Mouse (Mus musculus) E14TG2a.4 (cell line): ENCODE measurements around the gene Olfr222.

Experiments used
- H3K27me3 ChIP-seq: 2 replicates; pipeline ENCODE4 v1.6.1; 2014; ENCODE audit warnings: low read length, control low read depth; ENCODE audit not compliant: insufficient read depth
- H3K36me3 ChIP-seq: 2 replicates; pipeline ENCODE4 v1.6.1; 2014; ENCODE audit warnings: low read length, control low read depth; ENCODE audit not compliant: insufficient read depth
- H3K4me1 ChIP-seq: replicated peaks from 2 replicates; pipeline ENCODE4 v1.6.1; 2014; ENCODE audit warnings: low read depth, low read length, control low read depth
- H3K4me3 ChIP-seq: replicated peaks from 2 replicates; pipeline ENCODE4 v1.5.1; 2014; ENCODE audit warnings: mild to moderate bottlenecking, low read length
- H3K9me3 ChIP-seq: 2 replicates; pipeline ENCODE4 v1.6.1; 2014; ENCODE audit warnings: low read length, control low read depth
- CTCF ChIP-seq: conservative IDR thresholded peaks from 2 replicates; pipeline ENCODE4 v1.5.1; 2014; ENCODE audit warnings: low read length
- NANOG ChIP-seq: IDR thresholded peaks from 2 replicates; pipeline ENCODE4 v1.6.1; 2014; ENCODE audit warnings: borderline replicate concordance, low read length, mixed read lengths
- POU5F1 ChIP-seq: IDR thresholded peaks from 2 replicates; pipeline ENCODE4 v1.6.1; 2014; ENCODE audit warnings: low read length, borderline replicate concordance

Gene Olfr222

GRCm38 (mm10) chr11:59560906-59561305 lies 15.1 kb downstream of the Olfr222 start:
- H3K9me3 ChIP-seq, result peaks cover 9% of the 10 kb centered on the region
- H3K27me3 ChIP-seq, result peaks cover 9% of the 10 kb centered on the region
- TF ChIP-seq NANOG (no peak), POU5F1 (no peak), CTCF (no peak)
- no peaks in the 10 kb centered on the region for H3K36me3 ChIP-seq
- peaks cover 34% of the 10 kb centered on the region for H3K4me1 ChIP-seq
- H3K4me3 ChIP-seq, result no peak overlapping the region

- H3K4me3 ChIP-seq, result no peak overlapping the region
- TF ChIP-seq CTCF (no peak), POU5F1 (no peak), NANOG (no peak)
- peaks cover 6% of the 10 kb centered on the region; the same call in 1 of the 2 replicates for H3K4me1 ChIP-seq
- H3K36me3 ChIP-seq, result no peaks in the 10 kb centered on the region
- peaks cover 11% of the 10 kb centered on the region for H3K27me3 ChIP-seq
- H3K9me3 ChIP-seq, result no peaks in the 10 kb centered on the region
Measured at GRCm38 (mm10) chr11:59554535-59554934, 21.5 kb downstream of the Olfr222 start.

GRCm38 (mm10) chr11:59554127-59554526 lies 21.9 kb downstream of the Olfr222 start:
- H3K27me3 ChIP-seq, result peaks cover 15% of the 10 kb centered on the region
- TF ChIP-seq NANOG, result no peak

GRCm38 (mm10) chr11:59544005-59544404 lies 32.0 kb downstream of the Olfr222 start:
- peaks cover 8% of the 10 kb centered on the region for H3K4me1 ChIP-seq
- TF ChIP-seq CTCF (no peak), POU5F1 (no peak), NANOG (no peak)
- peaks cover 16% of the 10 kb centered on the region for H3K27me3 ChIP-seq
- H3K4me3 ChIP-seq, result no peak overlapping the region
- peaks cover 3% of the 10 kb centered on the region; the same call in 1 of the 2 replicates for H3K9me3 ChIP-seq
- H3K36me3 ChIP-seq, result no peaks in the 10 kb centered on the region

More at GRCm38 (mm10) chr11:59554127-59554526, 21.9 kb downstream of the Olfr222 start:
- Histone ChIP-seq H3K9me3 (no peaks in the 10 kb centered on the region), H3K4me3 (no peak overlapping the region), H3K36me3 (no peaks in the 10 kb centered on the region), H3K4me1 (peaks cover 6% of the 10 kb centered on the region; the same call in 1 of the 2 replicates)

- Histone ChIP-seq H3K4me1 (peaks cover 11% of the 10 kb centered on the region), H3K27me3 (peaks cover 10% of the 10 kb centered on the region), H3K36me3 (no peaks in the 10 kb centered on the region), H3K9me3 (peaks cover 4% of the 10 kb centered on the region; the same call in 1 of the 2 replicates), H3K4me3 (no peak overlapping the region)
- TF ChIP-seq CTCF, result no peak
- TF ChIP-seq NANOG, result no peak
- TF ChIP-seq POU5F1, result no peak
Measured at GRCm38 (mm10) chr11:59543376-59543775, 32.7 kb downstream of the Olfr222 start.

GRCm38 (mm10) chr11:59542442-59542841 lies 33.6 kb downstream of the Olfr222 start:
- peaks cover 21% of the 10 kb centered on the region for H3K4me1 ChIP-seq
- peaks cover 3% of the 10 kb centered on the region; the same call in 1 of the 2 replicates for H3K27me3 ChIP-seq
- H3K36me3 ChIP-seq, result no peaks in the 10 kb centered on the region
- H3K9me3 ChIP-seq, result peaks cover 4% of the 10 kb centered on the region; the same call in 1 of the 2 replicates
- TF ChIP-seq NANOG (no peak), CTCF (no peak), POU5F1 (no peak)
- no peak overlapping the region for H3K4me3 ChIP-seq

- peaks cover 3% of the 10 kb centered on the region; the same call in 1 of the 2 replicates for H3K27me3 ChIP-seq
- peaks cover 4% of the 10 kb centered on the region; the same call in 1 of the 2 replicates for H3K9me3 ChIP-seq
- TF ChIP-seq POU5F1 (no peak), CTCF (no peak), NANOG (no peak)
- H3K4me3 ChIP-seq, result no peak within 1 kb of the TSS
- H3K36me3 ChIP-seq, result no peaks in the 10 kb centered on the region
- peaks cover 22% of the 10 kb centered on the region for H3K4me1 ChIP-seq
Measured at GRCm38 (mm10) chr11:59541324-59541723, 34.7 kb downstream of the Olfr222 start, which contains the start of gene Nlrp3. Gene Nlrp3 (plus strand): TSS chr11:59541568.

GRCm38 (mm10) chr11:59540123-59540522 lies 35.9 kb downstream of the Olfr222 start:
- peaks cover 4% of the 10 kb centered on the region; the same call in 1 of the 2 replicates for H3K9me3 ChIP-seq
- H3K4me3 ChIP-seq, result no peak overlapping the region
- peaks cover 3% of the 10 kb centered on the region; the same call in 1 of the 2 replicates for H3K27me3 ChIP-seq
- TF ChIP-seq POU5F1 (no peak), CTCF (no peak), NANOG (no peak)
- peaks cover 26% of the 10 kb centered on the region for H3K4me1 ChIP-seq
- no peaks in the 10 kb centered on the region for H3K36me3 ChIP-seq

GRCm38 (mm10) chr11:59538387-59538786 lies 37.6 kb downstream of the Olfr222 start:
- Histone ChIP-seq H3K27me3 (peaks cover 3% of the 10 kb centered on the region; the same call in 1 of the 2 replicates), H3K4me3 (no peak overlapping the region), H3K9me3 (peaks cover 9% of the 10 kb centered on the region; the same call in 1 of the 2 replicates), H3K36me3 (no peaks in the 10 kb centered on the region), H3K4me1 (peaks cover 35% of the 10 kb centered on the region)
- TF ChIP-seq NANOG (no peak), CTCF (peak; percentile 40)
